Mouse (Mus musculus) hindbrain, embryonic 15.5 days (tissue): ENCODE data around the gene Slc38a10. TPM values are rescaled to one million over a fixed set of nuclear protein-coding genes. Genes with fewer than 3 reads are reported as not detected.

Experiments used
- ATAC-seq: fragments of 200-750 bp; cut with Nextera tagmentation; 2 replicates; pipeline ENCODE4 v1.8.0; 2017; ENCODE audit warnings: low read depth, moderate number of reproducible peaks, moderate TSS enrichment; ENCODE audit not compliant: low FRiP score
- H3K27ac ChIP-seq: fragments of 300-500 bp; sonication (generic); replicated peaks from 2 replicates; pipeline ENCODE4 v1.5.1; 2015; ENCODE audit warnings: mild to moderate bottlenecking, inconsistent platforms
- H3K27me3 ChIP-seq: fragments of 300-500 bp; sonication (generic); 2 replicates; pipeline ENCODE4 v1.6.1; 2015; ENCODE audit warnings: control low read depth, inconsistent platforms
- H3K36me3 ChIP-seq: fragments of 300-500 bp; sonication (generic); 2 replicates; pipeline ENCODE4 v1.6.1; 2015; ENCODE audit warnings: control low read depth, inconsistent platforms
- H3K4me1 ChIP-seq: fragments of 300-500 bp; sonication (generic); replicated peaks from 2 replicates; pipeline ENCODE4 v1.6.1; 2015; ENCODE audit warnings: control low read depth, inconsistent platforms
- H3K4me2 ChIP-seq: fragments of 300-500 bp; sonication (generic); 2 replicates; pipeline ENCODE4 v1.6.1; 2015; ENCODE audit warnings: moderate library complexity, mild to moderate bottlenecking, inconsistent platforms
- H3K4me3 ChIP-seq: fragments of 300-500 bp; sonication (generic); 2 replicates; pipeline ENCODE4 v1.5.1; 2015; ENCODE audit warnings: mild to moderate bottlenecking, inconsistent platforms
- H3K9ac ChIP-seq: fragments of 300-500 bp; sonication (generic); 2 replicates; pipeline ENCODE4 v1.6.1; 2015; ENCODE audit warnings: inconsistent platforms
- H3K9me3 ChIP-seq: fragments of 300-500 bp; sonication (generic); 2 replicates; pipeline ENCODE4 v1.6.1; 2016; ENCODE audit warnings: control low read depth, inconsistent platforms
- WGBS: fragments of 180-500 bp; shearing (Covaris S2); methylation state at CpG from one replicate; pipeline ENCODE4 v1.1.7; 2015; 5-methylcytosine and 5-hydroxymethylcytosine counted together
- polyA plus RNA-seq: library from polyadenylated mRNA; unstranded; fragments of >200 nt; fragmentation: Nextera tagmentation; extraction: Ambion mirVana; gene quantifications from 2 replicates; pipeline ENCODE4 v1.2.1, GENCODE M21; 2015

The Slc38a10 gene
- polyA plus RNA-seq, 1 experiment from 2014 or later: 116 TPM

DNA sequence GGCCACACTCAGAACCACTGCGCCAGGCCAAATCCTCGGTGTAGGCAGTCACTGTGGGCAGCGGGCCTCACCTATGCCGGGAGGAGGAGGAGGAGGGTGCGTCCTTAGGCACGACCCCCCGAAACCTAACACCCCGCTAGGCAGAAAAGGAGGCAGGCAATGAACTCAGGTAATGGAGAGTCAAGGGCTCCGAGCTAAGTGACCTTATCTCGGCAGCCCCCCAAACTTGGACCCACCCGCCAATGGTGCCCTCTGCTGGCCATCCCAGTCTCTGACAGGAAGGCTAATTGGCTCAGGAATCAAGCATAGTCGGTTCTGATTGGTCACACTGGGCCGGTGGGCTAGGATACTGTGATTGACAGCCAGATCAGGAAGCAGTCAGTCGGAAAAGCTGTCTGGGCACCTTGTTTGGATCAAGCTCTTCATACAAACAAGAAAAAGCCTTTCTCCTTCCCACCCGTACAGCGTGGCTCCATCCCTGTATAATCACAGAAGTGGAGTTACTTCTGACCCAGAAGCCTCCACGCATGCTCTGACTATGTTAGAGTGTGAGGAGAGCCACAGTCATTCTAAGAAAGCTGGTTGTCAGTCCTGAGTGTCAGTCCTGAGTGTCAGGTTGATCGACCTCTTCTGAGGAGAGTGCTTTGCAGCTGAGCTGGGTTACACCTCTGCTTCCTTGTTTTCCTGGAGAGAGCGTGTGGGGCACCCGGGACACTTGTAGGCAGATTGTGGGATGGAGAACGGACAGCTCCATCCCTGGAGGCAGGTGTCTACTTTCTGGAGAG is 18.3 kb upstream of the Slc38a10 start:
- H3K4me1 ChIP-seq: peaks cover 24% of the 10 kb centered on the region
- H3K4me3 ChIP-seq: peak overlapping the region; percentile 10; the same call in 1 of the 2 replicates
- WGBS: 24% methylated on average over 21 of the region's 21 CpGs
- no peaks in the 10 kb centered on the region for H3K9me3 ChIP-seq
- H3K4me2 ChIP-seq: peak overlapping the region; percentile 44
- peak; percentile 68; the same call in 1 of the 2 replicates for ATAC-seq
- no peaks in the 10 kb centered on the region for H3K36me3 ChIP-seq
- no peaks in the 10 kb centered on the region for H3K27me3 ChIP-seq
- H3K9ac ChIP-seq: no peak overlapping the region
- H3K27ac ChIP-seq: no peak overlapping the region

DNA sequence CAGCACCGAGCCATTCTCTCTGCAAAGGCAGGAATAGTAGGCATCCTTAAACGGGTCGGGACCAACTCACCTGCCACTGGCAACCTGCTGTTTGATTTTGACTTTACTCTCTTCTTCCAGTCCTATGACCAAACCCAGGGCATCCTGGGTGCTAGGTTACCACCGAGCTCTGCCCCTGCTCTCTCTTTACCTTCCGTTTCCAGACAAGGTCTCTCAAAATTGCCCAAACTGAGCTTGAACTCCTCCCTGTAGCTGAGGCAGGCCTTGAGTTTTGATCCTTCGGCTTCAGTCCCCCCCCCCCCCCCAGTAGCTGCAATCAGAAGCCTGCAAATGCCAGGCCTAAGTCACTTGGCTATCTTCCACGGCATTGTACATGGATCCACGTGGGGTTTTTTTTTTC is 17.4 kb upstream of the Slc38a10 start:
- Histone ChIP-seq H3K27me3 (no peaks in the 10 kb centered on the region), H3K4me3 (no peak overlapping the region)

DNA sequence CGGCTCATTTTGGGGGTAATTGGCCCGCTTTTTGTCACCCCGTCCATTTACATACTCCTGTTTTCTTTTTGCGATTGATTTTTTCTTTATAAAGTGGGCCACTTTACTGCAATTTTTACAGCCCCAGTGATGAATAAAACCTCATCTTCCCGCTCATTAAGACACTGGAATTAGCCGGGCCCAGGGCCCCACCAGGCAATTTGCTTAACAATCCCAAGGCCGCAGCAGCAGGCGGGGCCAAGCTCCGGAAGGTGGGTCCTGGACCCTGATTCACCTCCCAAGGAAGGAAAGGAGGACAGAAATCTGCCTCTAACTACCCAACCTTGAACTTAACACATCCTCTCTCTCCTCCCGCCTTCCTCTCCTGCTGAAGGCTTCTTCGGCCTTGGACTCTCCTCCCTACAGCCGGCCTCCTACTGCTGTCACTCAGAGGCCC is 16.8 kb upstream of the Slc38a10 start:
- Histone ChIP-seq H3K9ac (no peak overlapping the region), H3K27ac (no peak overlapping the region), H3K27me3 (no peaks in the 10 kb centered on the region), H3K9me3 (no peaks in the 10 kb centered on the region), H3K4me2 (no peak overlapping the region), H3K4me3 (no peak overlapping the region), H3K4me1 (peaks cover 26% of the 10 kb centered on the region), H3K36me3 (no peaks in the 10 kb centered on the region)
- WGBS: 38% methylated on average over 12 of the region's 12 CpGs
- no peak for ATAC-seq

More for the DNA sequence above, 17.4 kb upstream of the Slc38a10 start:
- no peak overlapping the region for H3K27ac ChIP-seq
- no peak for ATAC-seq
- H3K36me3 ChIP-seq: no peaks in the 10 kb centered on the region
- H3K4me2 ChIP-seq: no peak overlapping the region
- H3K9ac ChIP-seq: no peak overlapping the region
- H3K4me1 ChIP-seq: peaks cover 26% of the 10 kb centered on the region
- no peaks in the 10 kb centered on the region for H3K9me3 ChIP-seq
- WGBS: 78% methylated on average over 8 of the region's 8 CpGs

DNA sequence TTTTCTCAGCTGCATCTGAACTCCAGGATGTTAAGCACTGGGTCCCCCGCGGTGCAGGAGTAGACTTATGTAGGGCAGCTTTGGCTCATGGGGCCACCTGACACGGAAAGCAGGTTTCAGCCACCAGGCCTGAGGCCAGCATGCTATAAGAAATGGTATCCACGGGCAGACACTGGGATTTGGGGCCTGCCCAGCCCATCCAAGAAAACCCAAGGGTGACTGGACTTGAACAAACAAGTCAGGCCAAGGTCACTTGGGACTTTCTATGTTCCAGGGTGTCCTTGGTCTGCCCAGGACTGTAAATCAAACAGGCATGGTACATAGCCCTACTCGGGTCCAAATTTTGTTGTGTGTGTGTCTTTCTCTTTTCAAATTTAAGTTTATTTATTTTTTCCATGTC is 15.9 kb upstream of the Slc38a10 start:
- Histone ChIP-seq H3K4me1 (peaks cover 26% of the 10 kb centered on the region), H3K36me3 (no peaks in the 10 kb centered on the region), H3K9ac (no peak overlapping the region), H3K27ac (no peak overlapping the region; the same call in 1 of the 2 replicates), H3K9me3 (no peaks in the 10 kb centered on the region), H3K4me2 (no peak overlapping the region), H3K4me3 (no peak overlapping the region), H3K27me3 (no peaks in the 10 kb centered on the region)
- no peak for ATAC-seq
- WGBS: 50% methylated on average over 5 of the region's 5 CpGs

DNA sequence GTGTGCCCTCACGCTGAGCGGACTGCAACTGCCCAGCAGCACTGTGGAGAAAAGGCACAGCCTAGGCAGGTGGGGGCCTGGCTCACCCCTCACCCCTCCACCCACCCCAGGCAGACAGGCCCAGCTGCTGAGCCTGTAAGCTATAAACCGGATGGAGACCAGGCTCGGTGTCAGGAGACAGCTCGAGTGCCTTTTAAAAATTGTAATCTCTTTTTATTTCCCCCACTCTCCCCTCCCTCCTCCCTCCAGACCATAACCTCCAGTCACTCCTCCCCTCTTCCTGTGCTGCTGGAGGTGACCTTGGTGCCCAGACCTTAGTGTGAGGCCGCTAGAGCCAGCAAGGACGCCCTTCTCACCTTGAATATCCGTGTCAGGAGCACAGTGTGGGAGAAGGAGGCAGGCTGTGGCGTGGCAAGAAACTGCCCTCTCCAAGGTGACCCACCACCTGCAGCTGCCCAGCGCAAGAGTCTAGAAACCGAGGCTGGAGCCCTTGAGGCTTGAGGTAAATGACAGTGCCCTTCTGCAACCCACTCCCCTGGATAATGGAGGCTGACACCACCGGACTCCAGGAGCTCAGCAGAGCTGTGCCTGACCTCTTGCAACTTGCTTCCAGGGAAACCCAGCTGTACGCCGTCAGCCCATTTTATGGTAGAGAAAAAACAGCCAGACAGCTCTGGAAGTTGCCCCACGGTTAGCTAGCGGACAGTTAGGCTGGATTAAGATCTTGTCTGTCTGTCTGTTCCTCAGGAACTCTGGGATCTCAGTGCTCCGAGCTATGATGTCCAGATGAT is 13.5 kb upstream of the Slc38a10 start:
- H3K4me1 ChIP-seq: peaks cover 21% of the 10 kb centered on the region
- H3K36me3 ChIP-seq: no peaks in the 10 kb centered on the region
- 0 out of 2 replicates have a peak, but pooled peaks have one; percentile 46 for ATAC-seq
- no peak overlapping the region for H3K27ac ChIP-seq
- no peak overlapping the region for H3K4me2 ChIP-seq
- no peaks in the 10 kb centered on the region for H3K27me3 ChIP-seq
- WGBS: 65% methylated on average over 17 of the region's 17 CpGs
- H3K9ac ChIP-seq: no peak overlapping the region
- no peak overlapping the region for H3K4me3 ChIP-seq
- no peaks in the 10 kb centered on the region for H3K9me3 ChIP-seq

DNA sequence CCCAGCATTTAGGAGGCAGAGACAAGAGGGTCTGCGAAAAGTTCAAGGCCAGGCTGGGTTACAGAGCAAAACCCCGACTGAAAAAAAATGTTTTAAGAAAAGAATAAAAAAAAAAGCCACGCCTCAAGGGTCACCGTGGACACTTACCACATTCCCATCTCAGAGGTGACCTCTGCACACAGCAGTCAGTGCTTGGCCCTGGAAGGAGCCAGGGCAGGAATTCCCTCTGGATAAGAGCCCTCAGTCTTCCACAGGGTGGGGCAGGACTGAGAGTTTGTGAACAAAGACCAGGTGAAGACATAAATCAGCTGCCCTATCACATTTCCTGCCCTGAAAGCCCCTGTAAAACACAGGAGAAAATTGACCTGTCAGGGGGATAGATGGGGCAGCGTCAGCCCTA is 12.9 kb upstream of the Slc38a10 start:
- Histone ChIP-seq H3K27ac (no peak overlapping the region), H3K4me1 (peaks cover 15% of the 10 kb centered on the region), H3K4me3 (no peak overlapping the region), H3K9ac (no peak overlapping the region), H3K36me3 (no peaks in the 10 kb centered on the region), H3K9me3 (no peaks in the 10 kb centered on the region), H3K4me2 (no peak overlapping the region), H3K27me3 (no peaks in the 10 kb centered on the region)
- no peak for ATAC-seq
- WGBS: 77% methylated on average over 5 of the region's 5 CpGs

DNA sequence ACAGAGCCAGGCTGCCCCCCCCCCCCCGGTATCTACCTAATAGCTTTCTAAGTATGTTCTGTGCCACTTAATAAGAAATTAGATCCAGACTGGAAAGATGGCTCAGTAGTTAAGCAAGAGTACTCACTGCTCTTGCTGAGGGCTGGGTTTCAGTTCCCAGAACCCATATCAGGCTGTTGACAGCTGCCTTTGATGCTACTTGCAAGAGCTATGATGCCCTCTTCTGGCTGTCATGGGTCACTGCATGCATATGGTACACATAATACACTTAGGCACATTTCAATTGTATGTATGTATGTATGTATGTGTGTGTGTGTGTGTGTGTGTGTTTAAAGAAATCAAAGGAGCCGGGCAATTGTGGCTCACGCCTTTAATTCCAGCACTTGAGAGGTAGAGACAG is 12.1 kb upstream of the Slc38a10 start:
- Histone ChIP-seq H3K27me3 (no peaks in the 10 kb centered on the region), H3K36me3 (no peaks in the 10 kb centered on the region), H3K4me2 (no peak overlapping the region), H3K27ac (no peak overlapping the region), H3K4me1 (peaks cover 14% of the 10 kb centered on the region; the same call in 1 of the 2 replicates), H3K9me3 (no peaks in the 10 kb centered on the region), H3K4me3 (no peak overlapping the region), H3K9ac (no peak overlapping the region)
- ATAC-seq: no peak
- 87% methylated on average over 3 of the region's 3 CpGs for WGBS

DNA sequence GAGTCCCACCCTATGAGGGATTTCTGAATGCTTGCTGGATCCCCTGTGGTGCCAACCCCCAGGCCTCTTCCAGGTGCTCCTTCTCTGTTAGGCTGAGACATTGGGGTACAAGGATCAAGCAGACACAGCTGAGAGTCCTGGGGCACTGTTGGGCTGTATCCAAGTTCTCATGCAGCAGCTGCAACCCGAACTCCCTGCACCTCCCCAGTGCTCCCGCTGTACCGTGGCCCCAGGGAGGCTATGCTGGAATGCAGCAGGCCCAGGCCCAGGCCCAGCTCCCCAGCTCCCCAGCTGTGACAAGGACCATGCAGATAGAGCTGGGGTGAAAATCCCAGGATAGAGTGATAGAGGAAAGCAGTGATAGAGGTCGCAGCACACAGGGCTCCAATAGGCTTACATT is 10.1 kb upstream of the Slc38a10 start:
- H3K9ac ChIP-seq: no peak overlapping the region
- no peak for ATAC-seq
- H3K27me3 ChIP-seq: no peaks in the 10 kb centered on the region

DNA sequence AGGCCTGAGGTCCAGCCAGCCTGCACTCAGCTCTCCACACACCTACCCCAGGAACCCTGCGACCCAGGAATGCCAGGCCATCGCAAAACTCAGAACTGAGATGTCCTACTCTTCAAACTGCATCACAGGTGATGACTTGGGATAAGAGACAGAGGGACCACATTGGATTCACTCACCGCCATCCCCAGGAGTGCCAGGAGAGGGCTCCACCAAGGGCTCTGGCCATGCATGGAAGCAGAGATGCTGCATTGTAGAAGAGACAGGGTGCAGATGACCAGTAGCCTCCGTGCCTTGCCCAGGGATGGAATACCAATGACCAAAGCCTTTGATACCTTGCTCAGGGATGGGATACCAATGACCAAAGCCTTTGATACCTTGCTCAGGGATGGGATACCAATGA is 9.3 kb upstream of the Slc38a10 start:
- Histone ChIP-seq H3K27me3 (no peaks in the 10 kb centered on the region), H3K4me1 (peaks cover 11% of the 10 kb centered on the region; the same call in 1 of the 2 replicates), H3K27ac (no peak overlapping the region), H3K9me3 (no peaks in the 10 kb centered on the region), H3K9ac (no peak overlapping the region), H3K36me3 (no peaks in the 10 kb centered on the region), H3K4me3 (no peak overlapping the region), H3K4me2 (no peak overlapping the region)
- 68% methylated on average over 4 of the region's 4 CpGs for WGBS
- ATAC-seq: no peak

More for the DNA sequence above, 10.1 kb upstream of the Slc38a10 start:
- 36% methylated on average over 4 of the region's 4 CpGs for WGBS
- no peak overlapping the region for H3K4me3 ChIP-seq
- H3K4me2 ChIP-seq: no peak overlapping the region
- H3K9me3 ChIP-seq: no peaks in the 10 kb centered on the region
- H3K27ac ChIP-seq: no peak overlapping the region
- H3K36me3 ChIP-seq: no peaks in the 10 kb centered on the region
- peaks cover 11% of the 10 kb centered on the region; the same call in 1 of the 2 replicates for H3K4me1 ChIP-seq

DNA sequence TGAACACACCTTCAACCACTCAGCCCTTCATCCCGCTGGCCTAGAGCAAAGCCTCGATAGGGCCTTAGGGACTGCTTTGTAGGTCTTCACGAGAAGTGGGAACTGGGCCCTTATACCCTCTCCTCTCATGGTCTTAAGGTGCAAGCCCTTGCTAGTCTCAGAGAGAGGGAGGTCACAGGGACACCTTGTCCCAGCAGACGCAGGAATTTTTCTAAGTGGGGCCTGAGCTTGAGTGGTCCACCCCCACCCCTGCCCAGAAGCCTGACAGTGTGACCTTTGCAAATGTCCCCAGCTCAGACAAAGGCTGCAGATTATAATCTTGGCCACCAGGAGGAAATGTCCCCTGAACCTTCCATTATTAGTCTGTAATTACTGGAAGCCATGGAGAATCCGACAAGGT is 8.5 kb upstream of the Slc38a10 start:
- no peaks in the 10 kb centered on the region for H3K27me3 ChIP-seq
- no peak overlapping the region for H3K27ac ChIP-seq
- no peak for ATAC-seq
- H3K4me3 ChIP-seq: no peak overlapping the region
- no peaks in the 10 kb centered on the region for H3K36me3 ChIP-seq
- no peaks in the 10 kb centered on the region for H3K9me3 ChIP-seq
- no peak overlapping the region for H3K4me2 ChIP-seq
- no peak overlapping the region for H3K9ac ChIP-seq
- WGBS: 55% methylated on average over 5 of the region's 5 CpGs
- H3K4me1 ChIP-seq: peaks cover 4% of the 10 kb centered on the region; the same call in 1 of the 2 replicates

DNA sequence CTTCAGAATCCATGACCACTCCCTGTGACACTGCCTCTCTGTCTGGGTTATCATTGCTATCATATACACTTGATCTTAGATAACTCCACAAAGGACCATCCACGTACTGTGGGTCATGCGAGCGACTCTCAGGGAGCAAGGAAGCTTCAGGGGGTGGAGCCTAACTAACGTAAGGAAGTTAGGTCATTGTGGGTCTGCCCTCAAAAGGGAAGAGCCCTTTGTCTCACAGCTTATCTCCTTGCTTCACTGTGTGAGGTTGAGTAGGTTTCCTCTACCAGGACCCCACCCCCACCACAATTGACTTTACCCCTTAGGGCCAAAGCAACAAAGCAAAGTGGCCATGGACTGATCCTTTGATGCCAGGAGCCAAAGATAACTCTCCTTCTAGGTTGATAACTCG is 7.7 kb upstream of the Slc38a10 start:
- H3K36me3 ChIP-seq: no peaks in the 10 kb centered on the region
- no peaks in the 10 kb centered on the region for H3K27me3 ChIP-seq
- H3K9ac ChIP-seq: no peak overlapping the region
- peak; percentile 32; the same call in 1 of the 2 replicates for ATAC-seq
- no peaks in the 10 kb centered on the region for H3K4me1 ChIP-seq
- 76% methylated on average over 5 of the region's 5 CpGs for WGBS
- no peaks in the 10 kb centered on the region for H3K9me3 ChIP-seq
- H3K4me2 ChIP-seq: no peak overlapping the region
- no peak overlapping the region for H3K4me3 ChIP-seq
- no peak overlapping the region for H3K27ac ChIP-seq
